Mouse (Mus musculus) kidney, embryonic 16.5 days (tissue): ENCODE measurements around the gene Retreg1. TPM values are rescaled to one million over a fixed set of nuclear protein-coding genes. Genes with fewer than 3 reads are reported as not detected.

Source experiments
- ATAC-seq: fragments of 200-750 bp; cut with Nextera tagmentation; 2 replicates; pipeline ENCODE4 v1.8.0; 2017; ENCODE audit warnings: moderate TSS enrichment; ENCODE audit not compliant: low FRiP score, low TSS enrichment
- H3K27ac ChIP-seq: fragments of 300-500 bp; sonication (generic); 2 replicates; pipeline ENCODE4 v1.5.1; 2014; ENCODE audit warnings: low read length
- H3K27me3 ChIP-seq: fragments of 300-500 bp; sonication (generic); 2 replicates; pipeline ENCODE4 v1.6.1; 2014; ENCODE audit warnings: low read length, control low read depth, mixed read lengths; ENCODE audit not compliant: insufficient read depth
- H3K36me3 ChIP-seq: fragments of 300-500 bp; sonication (generic); 2 replicates; pipeline ENCODE4 v1.6.1; 2014; ENCODE audit warnings: low read length, control low read depth, mixed read lengths; ENCODE audit not compliant: insufficient read depth
- H3K4me1 ChIP-seq: fragments of 300-500 bp; sonication (generic); 2 replicates; pipeline ENCODE4 v1.6.1; 2014; ENCODE audit warnings: low read length, control low read depth, mixed read lengths; ENCODE audit not compliant: insufficient read depth
- H3K4me2 ChIP-seq: fragments of 300-500 bp; sonication (generic); replicated peaks from 2 replicates; pipeline ENCODE4 v1.6.1; 2014; ENCODE audit warnings: low read depth, low read length
- H3K4me3 ChIP-seq: fragments of 300-500 bp; sonication (generic); 2 replicates; pipeline ENCODE4 v1.5.1; 2014; ENCODE audit warnings: mild to moderate bottlenecking, low read length
- H3K9ac ChIP-seq: fragments of 300-500 bp; sonication (generic); replicated peaks from 2 replicates; pipeline ENCODE4 v1.6.1; 2014; ENCODE audit warnings: low read length
- H3K9me3 ChIP-seq: fragments of 300-500 bp; sonication (generic); 2 replicates; pipeline ENCODE4 v1.6.1; 2016; ENCODE audit warnings: low read length, control low read depth
- WGBS: fragments of 180-500 bp; shearing (Covaris S2); extraction: QIAGEN DNeasy Blood & Tissue Kit; methylation state at CpG from one replicate; pipeline ENCODE4 v1.1.7; 2014; 5-methylcytosine and 5-hydroxymethylcytosine counted together
- polyA plus RNA-seq: library from polyadenylated mRNA; unstranded; fragments of >200 nt; fragmentation: Nextera tagmentation; extraction: Ambion mirVana; gene quantifications from 2 replicates; pipeline ENCODE4 v1.2.1, GENCODE M21; 2015

Gene Retreg1
- polyA plus RNA-seq, 1 experiment from 2014 or later = 21.5 TPM

DNA sequence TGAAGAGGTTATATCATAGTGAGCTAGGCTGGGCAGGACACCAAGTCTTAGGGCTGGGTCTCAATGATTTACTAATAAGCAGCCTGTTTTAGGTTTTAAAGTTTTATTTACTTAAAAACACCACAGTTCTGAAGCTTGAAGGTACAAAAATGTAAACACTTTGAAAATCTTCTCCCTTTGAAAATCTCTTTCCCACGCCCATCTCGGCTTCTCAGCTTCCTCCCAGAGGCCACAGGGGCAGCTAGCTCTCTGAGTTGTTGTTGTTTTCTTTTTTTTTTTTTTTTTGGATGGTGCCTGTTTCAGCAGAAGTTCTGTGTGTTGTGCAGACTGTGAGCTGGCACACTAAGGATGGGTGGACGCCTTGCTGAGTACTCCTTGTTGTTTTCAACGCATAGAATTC lies 1.8 kb downstream of the Retreg1 start:
- no peak for ATAC-seq
- peak overlapping the region; percentile 83; the same call in 1 of the 2 replicates for H3K4me3 ChIP-seq

DNA sequence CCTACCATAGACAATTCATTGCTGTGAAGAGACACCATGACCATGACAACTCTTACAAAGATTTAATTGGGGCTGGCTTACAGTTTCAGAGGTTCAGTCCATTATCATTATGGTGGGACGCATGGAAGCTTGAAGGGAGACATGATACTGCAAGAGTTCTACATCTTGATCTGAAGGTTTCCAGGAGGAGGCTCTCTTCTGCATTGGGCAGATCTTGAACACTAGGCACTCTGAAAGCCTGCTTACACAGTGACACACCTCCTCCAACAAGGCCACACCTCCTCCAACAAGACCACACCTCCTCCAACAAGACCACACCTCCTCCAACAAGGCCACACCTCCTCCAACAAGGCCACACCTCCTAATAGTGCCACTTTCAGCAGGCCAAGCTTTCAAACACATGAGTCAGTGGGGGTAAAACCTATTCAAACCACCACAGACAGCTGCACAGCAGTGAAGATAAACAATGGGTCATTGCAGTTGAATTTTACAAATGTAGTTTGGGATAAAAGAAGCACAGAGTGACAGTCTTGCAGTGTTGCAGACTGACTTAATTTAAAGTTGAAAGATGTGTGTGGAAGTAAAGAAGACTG lies 4.7 kb downstream of the Retreg1 start:
- Histone ChIP-seq H3K4me3 (no peak overlapping the region), H3K27me3 (0 out of 2 replicates have a peak, but pooled peaks cover 3% of the 10 kb centered on the region), H3K4me2 (no peak overlapping the region), H3K9ac (no peak overlapping the region), H3K9me3 (no peaks in the 10 kb centered on the region), H3K36me3 (no peaks in the 10 kb centered on the region), H3K27ac (no peak overlapping the region), H3K4me1 (peaks cover under 1% of the 10 kb centered on the region; the same call in 1 of the 2 replicates)
- WGBS = 86% methylated on average over 1 of the region's 1 CpGs
- no peak for ATAC-seq

More for the DNA sequence above, 1.8 kb downstream of the Retreg1 start:
- H3K9ac ChIP-seq = no peak overlapping the region
- WGBS = 42% methylated on average over 4 of the region's 4 CpGs
- no peaks in the 10 kb centered on the region for H3K9me3 ChIP-seq
- H3K27me3 ChIP-seq = peaks cover 14% of the 10 kb centered on the region; the same call in 1 of the 2 replicates
- H3K27ac ChIP-seq = no peak overlapping the region
- H3K4me2 ChIP-seq = peak overlapping the region; percentile 88
- no peaks in the 10 kb centered on the region for H3K36me3 ChIP-seq
- peaks cover 6% of the 10 kb centered on the region; the same call in 1 of the 2 replicates for H3K4me1 ChIP-seq

DNA sequence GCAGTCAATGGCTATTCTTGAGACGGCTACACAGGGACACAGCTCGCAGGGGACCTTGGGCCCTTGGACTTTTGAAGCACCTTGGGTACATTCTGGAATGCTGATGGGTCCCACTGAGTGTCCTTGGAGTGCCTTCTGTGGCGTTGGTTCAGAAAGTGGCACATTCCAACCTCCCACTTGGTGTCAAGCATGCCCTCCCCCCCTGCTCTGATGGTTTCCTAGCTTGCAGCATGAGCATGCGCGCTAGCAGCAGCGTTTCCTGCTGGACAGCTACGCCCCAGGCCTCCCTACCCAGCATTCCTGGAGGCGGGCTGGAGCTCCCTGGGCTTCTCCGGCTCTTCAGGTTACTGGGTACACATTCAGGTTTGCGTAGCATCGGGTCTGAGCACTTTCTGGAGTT lies 7.6 kb downstream of the Retreg1 start:
- WGBS = 75% methylated on average over 11 of the region's 11 CpGs
- Histone ChIP-seq H3K36me3 (no peaks in the 10 kb centered on the region), H3K4me1 (0 out of 2 replicates have a peak, but pooled peaks cover 5% of the 10 kb centered on the region), H3K4me2 (no peak overlapping the region), H3K4me3 (no peak overlapping the region), H3K9ac (no peak overlapping the region), H3K27ac (no peak overlapping the region), H3K9me3 (no peaks in the 10 kb centered on the region), H3K27me3 (no peaks in the 10 kb centered on the region)
- no peak for ATAC-seq

DNA sequence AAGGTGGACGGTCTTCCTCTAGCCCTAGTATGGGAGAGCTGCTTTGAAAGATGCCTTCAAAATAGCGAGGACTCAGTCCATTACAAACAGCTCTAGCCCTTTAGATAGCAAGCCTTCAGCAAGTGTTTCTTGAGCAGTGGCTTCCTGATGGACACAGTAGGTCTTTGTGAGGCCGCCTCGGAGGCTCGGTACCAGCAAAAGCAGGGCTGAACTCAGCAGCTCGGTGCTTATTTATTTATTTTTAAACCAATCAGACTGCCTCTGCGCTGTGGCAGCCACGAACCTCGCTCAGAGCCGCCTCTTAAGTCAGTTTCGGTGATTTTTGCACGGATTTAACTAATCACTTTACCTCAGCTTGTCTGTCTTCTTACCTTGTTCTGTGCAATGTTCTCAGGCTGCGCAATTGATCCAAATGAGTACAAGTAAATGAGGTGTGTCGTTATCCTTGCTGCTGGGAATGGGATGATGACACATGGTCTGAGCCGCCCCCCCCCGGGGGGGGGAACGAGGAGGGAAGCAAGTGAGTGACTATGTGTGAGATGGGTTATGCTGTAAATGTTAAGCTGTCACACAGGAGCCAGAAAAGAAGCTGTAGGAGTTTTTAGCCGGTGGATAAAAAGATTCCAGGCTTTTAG lies 11.4 kb downstream of the Retreg1 start:
- WGBS = 58% methylated on average over 18 of the region's 18 CpGs
- no peak overlapping the region for H3K4me3 ChIP-seq
- no peaks in the 10 kb centered on the region for H3K27me3 ChIP-seq
- no peak overlapping the region for H3K9ac ChIP-seq
- H3K9me3 ChIP-seq = no peaks in the 10 kb centered on the region
- no peak overlapping the region for H3K27ac ChIP-seq
- no peaks in the 10 kb centered on the region for H3K36me3 ChIP-seq
- ATAC-seq = no peak
- peaks cover 10% of the 10 kb centered on the region; the same call in 1 of the 2 replicates for H3K4me1 ChIP-seq
- no peak overlapping the region for H3K4me2 ChIP-seq

DNA sequence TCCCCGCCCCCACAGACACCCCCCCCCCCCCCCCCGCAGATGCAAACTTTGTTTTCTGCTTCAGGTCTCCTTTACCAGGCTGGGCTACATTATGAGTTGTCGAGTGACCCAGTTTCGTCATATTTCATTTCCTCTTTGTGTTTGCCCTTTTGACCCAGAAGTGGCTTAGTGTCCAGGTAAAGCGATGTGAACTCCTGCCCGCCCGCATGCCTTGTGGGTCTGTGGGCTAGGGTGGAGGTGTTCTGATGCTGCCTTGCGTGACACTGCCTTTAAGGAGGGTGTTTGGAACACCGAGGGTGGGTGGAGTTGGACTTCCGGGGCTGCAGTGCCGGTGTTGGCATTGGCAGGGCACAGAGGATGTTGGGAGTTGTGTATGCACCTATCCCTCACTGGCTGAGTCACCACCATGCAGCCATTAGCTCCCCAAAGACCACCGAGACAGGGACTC lies 15.7 kb downstream of the Retreg1 start:
- no peak overlapping the region for H3K27ac ChIP-seq
- H3K9ac ChIP-seq = no peak overlapping the region
- H3K9me3 ChIP-seq = no peaks in the 10 kb centered on the region
- 39% methylated on average over 10 of the region's 12 CpGs for WGBS
- H3K36me3 ChIP-seq = no peaks in the 10 kb centered on the region
- peak; percentile 82; the same call in 1 of the 2 replicates for ATAC-seq
- H3K4me2 ChIP-seq = peak overlapping the region; percentile 30
- H3K4me3 ChIP-seq = no peak overlapping the region
- peaks cover 10% of the 10 kb centered on the region; the same call in 1 of the 2 replicates for H3K4me1 ChIP-seq
- H3K27me3 ChIP-seq = no peaks in the 10 kb centered on the region

DNA sequence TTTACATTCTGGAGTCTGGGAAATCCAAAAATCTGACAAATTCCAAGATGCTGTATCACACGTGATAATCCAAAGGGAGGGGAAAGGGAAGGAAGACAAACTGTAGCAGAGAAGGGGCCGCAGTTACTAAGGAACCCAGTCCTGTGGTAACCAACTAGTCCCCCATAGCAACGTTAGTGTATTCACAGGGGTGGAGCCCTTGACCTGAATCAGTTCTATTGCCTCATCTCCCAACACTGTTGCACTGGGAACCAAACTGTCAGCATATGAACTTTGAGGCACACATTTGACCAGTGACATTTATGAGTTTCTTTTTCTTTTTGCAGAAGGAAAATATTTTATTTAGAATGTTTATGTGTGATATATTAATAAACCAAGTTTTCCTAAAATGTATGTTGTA lies 16.5 kb downstream of the Retreg1 start:
- 44% methylated on average over 3 of the region's 3 CpGs for WGBS
- no peak overlapping the region for H3K27ac ChIP-seq
- no peaks in the 10 kb centered on the region for H3K36me3 ChIP-seq
- H3K4me3 ChIP-seq = no peak overlapping the region
- H3K4me2 ChIP-seq = no peak overlapping the region
- H3K9ac ChIP-seq = no peak overlapping the region
- peaks cover 9% of the 10 kb centered on the region; the same call in 1 of the 2 replicates for H3K4me1 ChIP-seq
- ATAC-seq = no peak
- 0 out of 2 replicates have a peak, but pooled peaks cover 5% of the 10 kb centered on the region for H3K9me3 ChIP-seq
- H3K27me3 ChIP-seq = no peaks in the 10 kb centered on the region

DNA sequence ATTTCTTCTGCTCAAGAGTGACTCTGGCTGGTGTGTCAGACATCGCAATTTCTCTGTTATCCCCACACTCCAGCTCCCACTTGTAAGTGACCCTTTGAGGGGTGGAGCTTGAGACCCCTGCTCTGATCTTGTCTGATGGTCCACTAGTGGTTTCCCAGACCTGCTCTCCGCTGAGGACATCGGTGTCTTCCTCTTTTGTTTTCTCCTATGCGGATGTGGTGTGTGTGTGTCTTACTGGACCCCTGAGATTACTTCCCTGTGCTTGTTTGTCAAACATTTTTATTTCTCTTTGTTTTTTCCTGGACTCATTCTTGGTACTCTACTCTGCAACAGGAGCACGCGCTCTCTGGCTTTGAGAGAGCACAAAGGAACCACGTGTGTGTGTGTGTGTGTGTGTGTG lies 18.9 kb downstream of the Retreg1 start:
- Histone ChIP-seq H3K27ac (no peak overlapping the region), H3K4me2 (no peak overlapping the region), H3K9ac (no peak overlapping the region), H3K9me3 (0 out of 2 replicates have a peak, but pooled peaks cover 6% of the 10 kb centered on the region), H3K27me3 (no peaks in the 10 kb centered on the region), H3K4me1 (peaks cover 5% of the 10 kb centered on the region; the same call in 1 of the 2 replicates), H3K36me3 (no peaks in the 10 kb centered on the region), H3K4me3 (no peak overlapping the region)
- no peak for ATAC-seq
- 80% methylated on average over 7 of the region's 7 CpGs for WGBS

DNA sequence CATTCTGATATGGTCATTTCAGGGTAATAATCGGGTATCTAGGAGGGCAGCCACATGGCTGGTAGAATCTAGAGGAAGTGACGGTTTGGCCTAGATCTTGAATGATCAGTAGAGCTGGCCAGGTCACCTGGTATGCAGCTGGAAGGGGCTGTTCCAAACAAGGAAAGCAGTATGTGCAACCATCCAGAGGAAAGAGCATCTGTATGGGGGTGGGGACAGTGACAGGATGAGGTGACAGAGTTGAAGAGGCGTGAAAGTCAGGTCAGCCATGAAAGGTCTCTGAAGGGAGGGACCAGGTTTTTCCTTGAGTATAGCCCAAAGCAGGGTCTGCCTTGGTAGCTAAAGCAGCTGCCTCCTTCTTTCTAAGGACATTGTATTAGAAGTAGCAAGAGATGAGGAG lies 22.6 kb downstream of the Retreg1 start:
- Histone ChIP-seq H3K36me3 (no peaks in the 10 kb centered on the region), H3K4me3 (no peak overlapping the region), H3K27me3 (no peaks in the 10 kb centered on the region), H3K9me3 (0 out of 2 replicates have a peak, but pooled peaks cover 6% of the 10 kb centered on the region), H3K27ac (no peak overlapping the region), H3K9ac (no peak overlapping the region), H3K4me1 (no peaks in the 10 kb centered on the region), H3K4me2 (no peak overlapping the region)
- ATAC-seq = peak; percentile 61; the same call in 1 of the 2 replicates
- 72% methylated on average over 3 of the region's 3 CpGs for WGBS

DNA sequence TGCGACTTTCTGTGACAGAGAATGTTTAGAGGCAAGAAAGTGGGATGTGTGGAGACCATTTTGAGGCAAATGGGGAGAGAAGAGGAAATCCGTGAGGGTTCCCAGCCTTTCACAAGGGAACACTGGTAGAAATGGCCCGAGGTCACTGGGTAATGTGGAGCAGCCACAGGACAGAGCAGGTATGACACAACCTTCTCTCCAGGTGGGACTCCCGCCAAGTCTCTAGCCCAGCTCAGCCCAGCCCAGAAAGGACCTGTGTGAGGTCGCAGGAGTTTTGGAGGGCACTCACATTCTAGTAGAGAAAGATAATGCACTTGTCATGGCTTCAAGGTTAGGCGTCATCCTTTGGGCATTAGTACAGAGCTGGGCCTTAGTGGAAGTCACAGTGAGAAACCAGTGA lies 23.1 kb downstream of the Retreg1 start:
- H3K9ac ChIP-seq = no peak overlapping the region
- H3K27ac ChIP-seq = no peak overlapping the region
- no peak overlapping the region for H3K4me2 ChIP-seq
- no peaks in the 10 kb centered on the region for H3K4me1 ChIP-seq
- 88% methylated on average over 6 of the region's 6 CpGs for WGBS
- H3K4me3 ChIP-seq = no peak overlapping the region
- H3K36me3 ChIP-seq = no peaks in the 10 kb centered on the region
- H3K9me3 ChIP-seq = 0 out of 2 replicates have a peak, but pooled peaks cover 6% of the 10 kb centered on the region
- no peak for ATAC-seq
- no peaks in the 10 kb centered on the region for H3K27me3 ChIP-seq

DNA sequence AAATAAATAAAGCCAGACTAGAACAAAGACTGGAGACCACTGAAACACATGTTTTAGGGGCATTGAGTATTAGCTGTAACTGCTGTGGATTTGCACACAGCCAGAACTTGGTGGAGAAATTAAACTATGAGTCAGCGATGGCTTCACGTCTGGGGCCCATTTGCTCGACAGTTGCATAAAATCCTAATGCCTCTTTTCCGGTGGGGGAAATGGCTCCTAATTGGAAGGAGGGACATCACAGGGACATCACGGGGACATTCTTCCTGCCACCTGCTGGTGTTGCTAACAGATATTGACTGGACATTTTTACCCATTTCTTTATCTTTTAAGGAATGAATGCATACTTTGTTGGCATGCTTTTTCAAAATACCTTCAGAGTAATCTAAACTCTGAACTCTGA lies 26.1 kb downstream of the Retreg1 start:
- H3K27me3 ChIP-seq = no peaks in the 10 kb centered on the region
- no peak overlapping the region for H3K27ac ChIP-seq
- no peak overlapping the region for H3K4me3 ChIP-seq
- no peaks in the 10 kb centered on the region for H3K4me1 ChIP-seq
- no peak overlapping the region for H3K9ac ChIP-seq
- no peaks in the 10 kb centered on the region for H3K36me3 ChIP-seq
- H3K9me3 ChIP-seq = 0 out of 2 replicates have a peak, but pooled peaks cover 4% of the 10 kb centered on the region
- WGBS = 52% methylated on average over 5 of the region's 5 CpGs
- H3K4me2 ChIP-seq = no peak overlapping the region
- ATAC-seq = no peak
